Mouse (Mus musculus) limb, embryonic 11.5 days (tissue): ENCODE measurements around the gene Uspl1. TPM values are rescaled to one million over a fixed set of nuclear protein-coding genes. Genes with fewer than 3 reads are reported as not detected.

ENCODE experiments used
- ATAC-seq: fragments of 200-750 bp; cut with Nextera tagmentation; 2 replicates; pipeline ENCODE4 v1.8.0; 2017; ENCODE audit warnings: low read depth; ENCODE audit not compliant: insufficient number of reproducible peaks, low FRiP score, low TSS enrichment
- DNase-seq: peaks from one replicate; pipeline ENCODE4 v3.0.0-alpha.2; 2015; ENCODE audit warnings: low spot score
- H3K27ac ChIP-seq: fragments of 300-500 bp; sonication (generic); replicated peaks from 2 replicates; pipeline ENCODE4 v1.5.1; 2014; ENCODE audit warnings: low read depth, mild to moderate bottlenecking, low read length
- H3K27me3 ChIP-seq: fragments of 300-500 bp; sonication (generic); 2 replicates; pipeline ENCODE4 v1.6.1; 2014; ENCODE audit warnings: mild to moderate bottlenecking, low read length, mixed read lengths; ENCODE audit not compliant: control insufficient read depth, insufficient read depth
- H3K36me3 ChIP-seq: fragments of 300-500 bp; sonication (generic); 2 replicates; pipeline ENCODE4 v1.6.1; 2014; ENCODE audit warnings: mild to moderate bottlenecking, low read length, moderate library complexity, mixed read lengths; ENCODE audit not compliant: control insufficient read depth, insufficient read depth
- H3K4me1 ChIP-seq: fragments of 300-500 bp; sonication (generic); 2 replicates; pipeline ENCODE4 v1.6.1; 2014; ENCODE audit warnings: low read length, mixed read lengths; ENCODE audit not compliant: control insufficient read depth, insufficient read depth
- H3K4me2 ChIP-seq: fragments of 300-500 bp; sonication (generic); 2 replicates; pipeline ENCODE4 v1.6.1; 2014; ENCODE audit warnings: low read depth, mild to moderate bottlenecking, moderate library complexity; ENCODE audit not compliant: severe bottlenecking
- H3K4me3 ChIP-seq: fragments of 300-500 bp; sonication (generic); 2 replicates; pipeline ENCODE4 v1.5.1; 2014; ENCODE audit warnings: low read depth, low read length
- H3K9ac ChIP-seq: fragments of 300-500 bp; sonication (generic); 2 replicates; pipeline ENCODE4 v1.6.1; 2014; ENCODE audit warnings: mild to moderate bottlenecking, low read length
- H3K9me3 ChIP-seq: fragments of 300-500 bp; sonication (generic); 2 replicates; pipeline ENCODE4 v1.6.1; 2016; ENCODE audit warnings: low read length; ENCODE audit not compliant: control insufficient read depth
- WGBS: fragments of 180-500 bp; shearing (Covaris S2); extraction: QIAGEN DNeasy Blood & Tissue Kit; methylation state at CpG from one replicate; pipeline ENCODE4 v1.1.7; 2014; 5-methylcytosine and 5-hydroxymethylcytosine counted together
- polyA plus RNA-seq: library from polyadenylated mRNA; unstranded; fragments of >200 nt; fragmentation: Nextera tagmentation; extraction: Ambion mirVana; gene quantifications from 2 replicates; pipeline ENCODE4 v1.2.1, GENCODE M21; 2014

Gene Uspl1
- polyA plus RNA-seq, 1 experiment from 2014 or later, result 81.8 TPM

DNA sequence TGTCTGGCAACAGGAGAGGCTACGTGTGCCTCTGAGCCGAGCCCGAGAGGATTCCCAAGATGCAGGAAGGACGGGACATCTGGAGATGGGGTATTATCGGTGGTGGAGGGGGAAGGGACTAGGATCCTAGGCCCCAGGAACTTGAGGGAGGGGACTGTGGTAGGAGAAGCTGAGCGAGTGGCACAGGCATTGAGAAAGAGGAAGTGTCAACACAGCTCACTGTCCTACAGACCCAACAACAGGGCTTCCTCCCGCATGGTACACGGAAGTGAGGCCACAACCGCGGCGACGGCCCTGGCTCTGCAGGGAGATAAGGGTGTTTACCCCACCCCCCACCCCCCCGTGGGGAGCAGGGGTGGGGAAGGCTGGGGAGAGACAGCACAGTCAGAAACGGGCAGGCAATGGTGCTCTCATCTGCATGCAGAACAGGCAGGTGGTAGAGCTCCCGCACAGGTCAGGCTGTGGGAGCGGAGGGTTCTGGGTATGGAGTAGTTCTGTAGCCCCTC is 61.9 kb downstream of the Uspl1 start:
- no peaks in the 10 kb centered on the region for H3K27me3 ChIP-seq
- no peaks in the 10 kb centered on the region for H3K4me1 ChIP-seq
- WGBS, result 10% methylated on average over 16 of the region's 16 CpGs
- peak overlapping the region; percentile 19; the same call in 1 of the 2 replicates for H3K4me3 ChIP-seq
- no peak overlapping the region for H3K27ac ChIP-seq
- DNase-seq (peak; percentile 36), ATAC-seq (peak; percentile 72)
- H3K4me2 ChIP-seq, result peak overlapping the region; percentile 45
- no peaks in the 10 kb centered on the region for H3K36me3 ChIP-seq
- 0 out of 2 replicates have a peak, but pooled peaks cover 1% of the 10 kb centered on the region for H3K9me3 ChIP-seq
- H3K9ac ChIP-seq, result no peak overlapping the region; the same call in 1 of the 2 replicates

DNA sequence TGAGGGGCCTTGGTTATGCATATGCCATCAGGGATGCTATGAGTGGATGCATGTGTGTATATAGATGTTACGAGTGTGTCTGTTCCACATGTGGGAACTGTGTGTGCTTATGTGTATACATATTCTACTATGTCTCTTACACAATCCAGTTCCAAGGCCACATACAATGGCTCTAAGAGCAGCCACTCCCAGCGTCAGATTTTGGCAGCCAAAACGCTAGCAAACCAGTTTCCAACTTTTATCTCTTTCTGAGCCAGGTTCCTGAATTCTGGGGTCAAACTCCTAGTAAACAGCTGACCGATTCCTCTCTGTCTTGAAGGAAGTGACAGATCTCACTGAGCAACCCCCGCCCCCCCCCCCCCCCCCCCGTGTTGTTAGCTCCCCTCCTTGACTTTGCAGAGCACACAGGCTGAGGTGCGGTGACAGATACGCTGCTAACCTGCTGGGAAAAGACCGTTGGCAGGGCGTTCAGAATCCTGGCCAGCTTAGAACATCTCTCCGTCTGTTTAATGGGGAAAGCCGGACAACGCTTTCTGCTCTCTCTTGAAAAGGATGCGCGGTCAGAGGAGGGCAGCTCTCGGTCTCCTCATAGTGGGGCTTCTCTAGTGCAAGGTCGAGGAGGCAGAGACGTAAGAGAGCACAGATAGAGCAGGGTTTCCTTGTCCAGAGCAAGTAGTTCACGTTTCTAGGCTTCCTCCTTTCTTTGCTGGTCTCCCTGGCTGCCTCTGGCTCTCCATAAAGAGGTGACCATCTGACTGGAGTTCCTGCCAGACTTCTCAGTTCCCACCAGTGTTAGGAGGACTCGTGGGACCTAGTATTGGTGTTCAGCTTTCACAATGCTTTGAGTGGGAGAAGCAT is 63.1 kb downstream of the Uspl1 start:
- H3K4me2 ChIP-seq, result no peak overlapping the region
- H3K4me1 ChIP-seq, result no peaks in the 10 kb centered on the region
- H3K4me3 ChIP-seq, result no peak overlapping the region
- no peaks in the 10 kb centered on the region for H3K36me3 ChIP-seq
- no peak overlapping the region for H3K27ac ChIP-seq
- 47% methylated on average over 19 of the region's 20 CpGs for WGBS
- ATAC-seq (no peak), DNase-seq (no peak)
- no peaks in the 10 kb centered on the region for H3K27me3 ChIP-seq
- no peaks in the 10 kb centered on the region for H3K9me3 ChIP-seq
- no peak overlapping the region for H3K9ac ChIP-seq

DNA sequence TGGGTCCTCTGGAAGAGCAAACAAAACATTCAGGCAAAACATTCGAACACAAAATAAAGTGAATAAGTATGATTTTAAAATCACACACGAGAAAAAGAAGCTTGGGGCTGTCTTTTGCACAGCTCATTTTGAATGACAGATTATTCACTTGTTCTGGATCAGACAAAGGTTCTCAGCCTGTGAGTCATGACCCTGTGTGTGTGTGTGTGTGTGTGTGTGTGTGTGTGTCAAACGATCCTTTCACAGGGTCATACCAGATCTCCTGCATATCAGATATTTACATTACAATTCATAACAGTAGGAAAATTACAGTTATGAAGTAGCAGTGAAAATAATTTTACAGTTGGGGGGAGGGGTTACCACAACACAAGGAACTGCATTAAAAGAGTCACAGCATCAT is 68.2 kb downstream of the Uspl1 start:
- H3K4me3 ChIP-seq, result no peak overlapping the region
- H3K4me1 ChIP-seq, result no peaks in the 10 kb centered on the region
- H3K9me3 ChIP-seq, result no peaks in the 10 kb centered on the region
- DNase-seq (no peak), ATAC-seq (no peak)
- no peak overlapping the region for H3K9ac ChIP-seq
- WGBS, result 86% methylated on average over 3 of the region's 3 CpGs
- no peak overlapping the region for H3K4me2 ChIP-seq
- no peak overlapping the region for H3K27ac ChIP-seq
- H3K36me3 ChIP-seq, result no peaks in the 10 kb centered on the region
- H3K27me3 ChIP-seq, result no peaks in the 10 kb centered on the region

DNA sequence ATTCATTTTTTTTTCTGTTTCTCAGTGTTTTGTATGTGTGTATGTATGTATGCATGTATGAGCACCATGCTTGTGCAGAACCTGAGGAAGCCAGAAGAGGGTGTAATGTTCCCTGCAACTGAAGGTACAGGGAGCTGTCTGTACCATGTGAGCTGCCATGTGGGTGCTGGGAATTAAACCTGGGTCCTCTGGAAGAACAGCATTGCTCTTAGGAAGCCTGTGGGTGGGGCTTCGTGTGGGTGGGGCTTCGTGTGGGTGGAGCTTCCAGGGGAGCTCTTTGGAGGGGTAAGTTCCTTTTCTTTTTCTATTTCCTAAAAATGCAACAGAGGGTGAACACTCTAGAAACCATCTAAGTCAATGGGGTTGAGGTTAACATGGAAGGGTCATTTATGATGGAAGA is 69.3 kb downstream of the Uspl1 start:
- DNase-seq (no peak), ATAC-seq (no peak)
- H3K4me1 ChIP-seq, result no peaks in the 10 kb centered on the region
- no peaks in the 10 kb centered on the region for H3K36me3 ChIP-seq
- H3K27ac ChIP-seq, result no peak overlapping the region
- WGBS, result 54% methylated on average over 2 of the region's 2 CpGs
- no peaks in the 10 kb centered on the region for H3K9me3 ChIP-seq
- H3K27me3 ChIP-seq, result no peaks in the 10 kb centered on the region
- H3K9ac ChIP-seq, result no peak overlapping the region
- no peak overlapping the region for H3K4me2 ChIP-seq
- no peak overlapping the region for H3K4me3 ChIP-seq

DNA sequence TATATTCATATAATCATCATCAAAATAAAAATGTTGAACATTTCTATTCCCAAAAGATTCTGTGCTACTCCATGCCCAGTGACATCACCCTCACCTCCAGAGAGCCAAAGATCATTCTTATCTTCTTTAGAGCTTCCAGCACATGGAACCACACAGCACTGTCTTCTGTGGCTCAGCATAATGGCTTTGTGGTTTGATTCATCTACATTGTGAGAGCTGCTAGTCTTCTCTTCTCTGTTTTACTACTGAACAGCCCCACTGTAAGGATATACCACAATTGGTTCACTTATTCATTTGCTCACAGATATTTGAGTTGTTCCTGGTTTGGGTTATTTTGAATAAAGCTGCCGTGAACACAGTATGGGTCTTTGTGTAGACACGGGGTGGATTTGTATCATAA is 71.4 kb downstream of the Uspl1 start:
- no peak for ATAC-seq
- WGBS, result 91% methylated on average over 2 of the region's 2 CpGs
- no peak overlapping the region for H3K27ac ChIP-seq
- H3K36me3 ChIP-seq, result no peaks in the 10 kb centered on the region
- no peaks in the 10 kb centered on the region for H3K9me3 ChIP-seq
- DNase-seq, result no peak
- no peak overlapping the region for H3K4me3 ChIP-seq
- no peaks in the 10 kb centered on the region for H3K27me3 ChIP-seq
- no peak overlapping the region for H3K9ac ChIP-seq
- H3K4me1 ChIP-seq, result peaks cover 6% of the 10 kb centered on the region; the same call in 1 of the 2 replicates
- H3K4me2 ChIP-seq, result no peak overlapping the region

DNA sequence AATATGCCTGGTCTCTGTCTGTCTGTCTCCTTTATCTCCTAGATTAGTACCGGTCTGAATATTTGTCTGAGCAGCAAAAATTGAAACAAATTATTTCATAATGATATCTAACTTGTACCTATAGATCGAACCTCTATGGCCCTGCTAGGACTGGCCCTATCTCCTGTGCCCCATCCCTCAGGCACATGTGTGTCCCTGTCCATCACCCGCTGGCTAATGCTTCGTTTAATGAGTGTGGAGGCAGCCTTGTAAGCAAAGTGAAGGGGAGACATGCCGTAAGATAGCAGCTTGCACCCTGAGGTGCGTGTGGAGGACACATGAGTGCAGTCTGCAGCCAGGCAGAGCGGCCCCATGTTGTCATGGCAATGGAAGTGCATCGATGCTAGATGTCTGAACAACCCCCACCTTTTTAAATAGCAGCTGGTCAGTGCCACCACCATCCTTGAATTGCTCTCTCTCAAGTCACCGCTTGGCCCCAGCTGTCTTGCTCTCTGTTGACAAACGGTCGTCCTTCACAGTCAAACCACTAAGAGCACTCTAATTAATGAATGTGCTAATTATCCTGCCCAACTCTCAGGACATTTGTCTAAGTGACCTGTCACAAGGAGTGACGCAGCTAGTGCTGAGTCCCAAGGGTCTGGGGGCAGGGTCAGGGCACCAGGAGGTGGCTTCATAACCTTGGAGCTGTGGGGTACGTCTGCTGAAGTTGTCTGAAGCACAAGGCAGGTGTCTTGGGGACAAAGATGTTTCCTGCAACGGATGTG is 73.5 kb downstream of the Uspl1 start:
- H3K9ac ChIP-seq, result no peak overlapping the region
- 42% methylated on average over 14 of the region's 14 CpGs for WGBS
- H3K4me1 ChIP-seq, result peaks cover 6% of the 10 kb centered on the region; the same call in 1 of the 2 replicates
- H3K4me3 ChIP-seq, result no peak overlapping the region
- H3K9me3 ChIP-seq, result no peaks in the 10 kb centered on the region
- H3K27ac ChIP-seq, result no peak overlapping the region
- ATAC-seq (no peak), DNase-seq (no peak)
- no peaks in the 10 kb centered on the region for H3K27me3 ChIP-seq
- no peaks in the 10 kb centered on the region for H3K36me3 ChIP-seq
- no peak overlapping the region for H3K4me2 ChIP-seq

DNA sequence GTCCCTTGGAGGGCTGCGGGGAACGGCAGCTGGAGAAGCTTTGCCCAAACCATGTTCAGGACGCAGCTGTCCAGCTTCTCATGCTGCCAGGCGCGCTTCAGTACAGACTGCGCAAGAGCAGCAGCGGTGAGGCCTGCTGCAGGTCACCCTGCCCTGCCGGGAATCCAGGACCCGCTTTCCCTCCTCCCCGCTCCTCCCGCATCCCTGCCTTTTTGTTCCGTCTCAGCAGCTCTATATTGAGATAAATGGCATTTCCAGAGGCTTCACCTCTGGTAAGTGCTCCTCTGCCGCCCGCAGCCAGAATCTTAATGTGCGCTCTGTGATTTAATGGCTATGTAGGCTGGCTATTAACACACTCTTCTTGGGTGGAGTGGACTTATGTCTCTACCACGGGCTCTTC is 74.9 kb downstream of the Uspl1 start:
- ATAC-seq (0 out of 2 replicates have a peak, but pooled peaks have one; percentile 41), DNase-seq (peak; percentile 51)
- H3K27me3 ChIP-seq, result no peaks in the 10 kb centered on the region
- 25% methylated on average over 16 of the region's 16 CpGs for WGBS
- H3K27ac ChIP-seq, result no peak overlapping the region; the same call in 1 of the 2 replicates
- no peaks in the 10 kb centered on the region for H3K9me3 ChIP-seq
- no peak overlapping the region for H3K4me2 ChIP-seq
- peaks cover 6% of the 10 kb centered on the region; the same call in 1 of the 2 replicates for H3K4me1 ChIP-seq
- H3K4me3 ChIP-seq, result no peak overlapping the region
- peak overlapping the region; percentile 19; the same call in 1 of the 2 replicates for H3K9ac ChIP-seq
- no peaks in the 10 kb centered on the region for H3K36me3 ChIP-seq

DNA sequence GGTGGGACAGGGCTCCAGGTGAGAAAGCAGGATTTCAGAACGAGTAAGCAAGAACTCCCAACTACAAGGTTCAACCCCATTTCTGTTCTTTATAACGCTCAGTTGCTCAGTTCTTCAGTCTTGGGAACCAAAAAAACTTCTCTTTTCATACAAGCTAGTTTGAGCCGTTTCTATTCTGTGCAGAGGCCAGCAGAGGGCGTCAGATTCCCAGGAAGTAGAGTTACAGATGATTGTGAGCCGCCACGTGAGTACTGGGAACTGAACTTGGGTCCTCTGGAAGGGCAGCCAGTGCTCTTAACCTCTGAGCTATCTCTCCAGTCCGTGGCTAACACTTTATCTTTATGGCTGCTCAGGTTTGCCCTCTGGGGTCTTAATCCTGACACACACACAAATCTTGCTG is 77.3 kb downstream of the Uspl1 start:
- no peak overlapping the region for H3K9ac ChIP-seq
- ATAC-seq (no peak), DNase-seq (no peak)
- H3K4me1 ChIP-seq, result peaks cover 6% of the 10 kb centered on the region; the same call in 1 of the 2 replicates
- H3K9me3 ChIP-seq, result no peaks in the 10 kb centered on the region
- no peak overlapping the region for H3K4me2 ChIP-seq
- no peak overlapping the region for H3K27ac ChIP-seq
- H3K36me3 ChIP-seq, result no peaks in the 10 kb centered on the region
- H3K4me3 ChIP-seq, result no peak overlapping the region
- WGBS, result 74% methylated on average over 7 of the region's 7 CpGs
- H3K27me3 ChIP-seq, result no peaks in the 10 kb centered on the region
